Mouse (Mus musculus) midbrain, embryonic 16.5 days (tissue): ENCODE data around the gene Olfr1161. TPM values are rescaled to one million over a fixed set of nuclear protein-coding genes. Genes with fewer than 3 reads are reported as not detected.

Source experiments
- polyA plus RNA-seq: library from polyadenylated mRNA; unstranded; fragments of >200 nt; fragmentation: Nextera tagmentation; extraction: Ambion mirVana; gene quantifications from 2 replicates; pipeline ENCODE4 v1.2.1, GENCODE M21; 2015

Olfr1161 gene
- polyA plus RNA-seq, 1 experiment from 2014 or later: not detected

Other genes with a start within 250 kb of the Olfr1161 start
- gene Olfr152, start 243.3 kb upstream of the Olfr1161 start, polyA plus RNA-seq: not detected in 2 replicates
- gene Olfr1143, start 222.2 kb upstream of the Olfr1161 start, polyA plus RNA-seq: not detected in 2 replicates
- not detected in 2 replicates for gene Olfr1145, start 213.0 kb upstream of the Olfr1161 start, polyA plus RNA-seq
- gene Olfr1148, start 192.2 kb upstream of the Olfr1161 start, polyA plus RNA-seq: not detected in 2 replicates
- not detected in 2 replicates for gene Olfr1150-ps1, start 178.8 kb upstream of the Olfr1161 start, polyA plus RNA-seq
- gene Olfr1151, start 166.9 kb upstream of the Olfr1161 start, polyA plus RNA-seq: not detected in 2 replicates
- not detected in 2 replicates for gene Olfr1152, start 156.3 kb upstream of the Olfr1161 start, polyA plus RNA-seq
- gene Olfr1153, start 127.8 kb upstream of the Olfr1161 start, polyA plus RNA-seq: not detected in 2 replicates
- not detected in 2 replicates for gene Olfr1154, start 117.6 kb upstream of the Olfr1161 start, polyA plus RNA-seq
- gene Olfr1155, start 77.6 kb upstream of the Olfr1161 start, polyA plus RNA-seq: not detected in 2 replicates
- gene Olfr1156, start 69.7 kb upstream of the Olfr1161 start, polyA plus RNA-seq: not detected in 2 replicates
- gene Olfr1157, start 54.5 kb upstream of the Olfr1161 start, polyA plus RNA-seq: not detected in 2 replicates
- not detected in 2 replicates for gene Olfr74, start 48.1 kb upstream of the Olfr1161 start, polyA plus RNA-seq
- gene Olfr1158, start 32.7 kb upstream of the Olfr1161 start, polyA plus RNA-seq: not detected in 2 replicates
- gene Olfr1160, start 14.5 kb upstream of the Olfr1161 start, polyA plus RNA-seq: not detected in 2 replicates
- gene Olfr73, start 14.9 kb downstream of the Olfr1161 start, polyA plus RNA-seq: not detected in 2 replicates
- not detected in 2 replicates for gene Olfr1162, start 28.4 kb downstream of the Olfr1161 start, polyA plus RNA-seq
- not detected in 2 replicates for gene Olfr1163, start 49.1 kb downstream of the Olfr1161 start, polyA plus RNA-seq
- gene Olfr1164, start 71.2 kb downstream of the Olfr1161 start, polyA plus RNA-seq: not detected in 2 replicates
- gene Olfr1166, start 105.5 kb downstream of the Olfr1161 start, polyA plus RNA-seq: not detected in 2 replicates
- not detected in 2 replicates for gene Olfr1167, start 132.4 kb downstream of the Olfr1161 start, polyA plus RNA-seq
- not detected in 2 replicates for gene Olfr1168, start 159.1 kb downstream of the Olfr1161 start, polyA plus RNA-seq
- gene Olfr1170, start 205.6 kb downstream of the Olfr1161 start, polyA plus RNA-seq: not detected in 2 replicates